Mouse (Mus musculus): ENCODE measurements at regions not wholly inside any gene's neighbourhood (a gene's known extent, or its start where the extent isn't known, plus 50 kb on each side); places are given as distances from the start of the nearest gene placed in this dataset.
A peak's percentile ranks its signal among the peaks of the same experiment; 100 is the strongest.

DNA sequence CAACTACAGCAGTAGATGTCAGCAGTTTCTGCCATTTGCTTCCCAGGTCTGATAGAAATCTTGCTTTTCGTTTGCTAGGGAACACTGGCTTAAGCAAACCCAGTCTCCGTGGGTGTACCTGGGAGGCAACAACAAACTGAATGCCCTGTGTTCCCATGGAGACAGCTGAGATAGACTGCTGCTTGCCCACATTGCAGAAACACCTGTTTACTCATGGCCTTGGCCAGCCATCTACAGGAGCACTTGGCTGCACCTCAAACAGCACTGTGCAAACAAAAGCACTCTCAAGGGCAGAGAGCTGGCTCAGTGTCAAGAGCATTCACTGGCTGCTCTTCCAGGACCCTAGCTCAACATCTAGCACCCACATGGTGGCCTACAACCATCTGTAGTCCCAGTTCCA is 135.5 kb downstream of the Psmg1 start:
- no peak overlapping the region for H3K4me2 ChIP-seq
- no peaks in the 10 kb centered on the region for H3K36me3 ChIP-seq
- ATAC-seq (ENCODE audit: low FRiP score), result no peak
- H3K27ac ChIP-seq, result no peak overlapping the region
- H3K4me3 ChIP-seq, result no peak overlapping the region
- no peak overlapping the region for H3K9ac ChIP-seq
- no peaks in the 10 kb centered on the region for H3K27me3 ChIP-seq
- no peaks in the 10 kb centered on the region for H3K9me3 ChIP-seq
- no peaks in the 10 kb centered on the region for H3K4me1 ChIP-seq (replicated peaks)
- WGBS, result 81% methylated on average over 2 of the region's 2 CpGs

DNA sequence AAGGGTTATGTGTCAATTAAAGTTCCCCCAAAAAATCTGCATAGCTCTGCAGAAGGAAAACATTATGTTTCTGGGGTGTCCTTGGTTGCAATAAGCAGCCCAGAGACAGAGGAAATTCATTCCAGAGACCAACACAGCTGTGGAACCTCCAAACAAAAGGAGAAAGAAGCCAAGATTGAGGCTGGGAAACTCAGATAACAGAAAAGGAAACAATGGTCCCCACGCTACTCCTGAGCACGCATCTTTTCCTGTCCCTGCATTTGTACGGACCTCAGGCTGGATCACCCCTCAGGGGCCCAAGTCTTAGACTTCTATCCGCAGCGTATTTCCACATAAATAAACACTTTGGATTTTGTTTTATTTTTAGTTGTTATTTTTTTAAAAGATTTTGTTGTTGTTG is 138.9 kb downstream of the Psmg1 start:
- H3K9ac ChIP-seq, result no peak overlapping the region
- no peak for ATAC-seq (ENCODE audit: low FRiP score)
- no peaks in the 10 kb centered on the region for H3K36me3 ChIP-seq
- H3K4me2 ChIP-seq, result no peak overlapping the region
- H3K4me1 ChIP-seq (replicated peaks), result 0 out of 2 replicates have a peak, but pooled peaks cover 9% of the 10 kb centered on the region
- H3K9me3 ChIP-seq, result no peaks in the 10 kb centered on the region
- no peaks in the 10 kb centered on the region for H3K27me3 ChIP-seq
- no peak overlapping the region for H3K27ac ChIP-seq
- H3K4me3 ChIP-seq, result no peak overlapping the region
- 78% methylated on average over 5 of the region's 5 CpGs for WGBS

DNA sequence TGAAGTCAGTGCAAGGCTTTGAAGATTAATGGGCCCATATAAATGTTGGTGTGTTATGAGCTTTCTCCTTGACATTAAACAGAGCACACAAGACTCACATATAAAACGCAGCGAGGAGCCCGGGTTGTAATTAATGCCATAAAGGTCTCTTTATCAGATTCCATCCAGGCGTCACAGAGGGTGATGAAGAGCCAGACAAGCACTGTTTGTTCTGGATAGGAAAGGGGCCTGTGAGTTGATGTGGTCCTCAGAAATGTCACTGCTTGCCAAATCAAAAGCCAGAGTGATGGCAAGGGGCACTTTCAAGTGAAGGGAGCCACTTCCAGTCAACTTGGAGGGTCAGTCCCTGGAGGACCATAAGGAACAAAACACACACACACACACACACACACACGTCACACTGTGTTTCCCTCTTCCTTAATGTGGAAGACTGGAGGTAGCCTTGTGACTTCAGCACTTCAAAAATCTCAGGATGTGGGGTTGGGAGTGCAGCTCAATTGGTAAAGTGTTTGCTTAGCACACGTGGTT is 142.1 kb downstream of the Psmg1 start:
- Histone ChIP-seq H3K4me1 (replicated peaks) (peaks cover 25% of the 10 kb centered on the region), H3K9me3 (no peaks in the 10 kb centered on the region), H3K27ac (no peak overlapping the region), H3K4me3 (no peak overlapping the region), H3K27me3 (no peaks in the 10 kb centered on the region), H3K4me2 (no peak overlapping the region), H3K9ac (no peak overlapping the region), H3K36me3 (no peaks in the 10 kb centered on the region)
- no peak for ATAC-seq (ENCODE audit: low FRiP score)
- whole genome bisulfite sequencing, result 53% methylated on average over 6 of the region's 6 CpGs

DNA sequence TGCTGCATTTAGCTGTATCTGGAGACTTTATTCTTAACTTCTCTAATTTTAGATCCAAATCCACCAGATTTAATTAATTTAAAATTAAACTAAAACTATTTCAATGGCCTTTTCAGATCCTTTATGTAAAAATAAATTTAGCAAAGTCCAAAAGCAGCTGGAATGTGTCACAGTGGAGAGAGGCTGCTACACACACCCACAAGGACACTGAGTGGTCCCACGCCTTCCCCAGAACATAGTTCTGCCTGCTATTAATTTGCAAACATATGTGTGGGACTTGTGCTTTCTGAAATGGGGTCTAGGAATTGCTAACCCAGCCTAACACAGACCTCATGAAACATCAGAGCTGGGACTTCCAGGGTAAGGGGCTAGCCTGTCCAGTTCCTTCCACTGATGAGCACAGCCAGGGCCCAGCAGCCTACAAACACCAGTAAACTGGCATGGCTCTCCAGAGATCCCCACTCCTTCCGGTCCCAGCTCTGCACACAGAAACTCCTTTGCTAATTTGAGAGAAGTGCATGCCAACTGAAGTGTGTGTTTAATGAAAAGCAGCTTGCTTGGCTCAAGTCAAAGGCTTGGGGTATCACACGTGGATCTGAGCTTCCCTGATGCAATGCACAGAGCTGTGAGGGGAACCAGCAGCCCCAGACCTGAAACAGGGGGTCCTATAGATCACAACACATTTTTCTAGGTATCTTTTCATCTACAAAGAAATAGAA is 142.8 kb downstream of the Psmg1 start:
- no peak overlapping the region for H3K9ac ChIP-seq
- no peak overlapping the region for H3K4me3 ChIP-seq
- no peaks in the 10 kb centered on the region for H3K27me3 ChIP-seq
- peaks cover 25% of the 10 kb centered on the region for H3K4me1 ChIP-seq (replicated peaks)
- no peak for ATAC-seq (ENCODE audit: low FRiP score)
- H3K4me2 ChIP-seq, result no peak overlapping the region
- H3K36me3 ChIP-seq, result no peaks in the 10 kb centered on the region
- WGBS, result 76% methylated on average over 3 of the region's 3 CpGs
- H3K9me3 ChIP-seq, result no peaks in the 10 kb centered on the region
- no peak overlapping the region for H3K27ac ChIP-seq

DNA sequence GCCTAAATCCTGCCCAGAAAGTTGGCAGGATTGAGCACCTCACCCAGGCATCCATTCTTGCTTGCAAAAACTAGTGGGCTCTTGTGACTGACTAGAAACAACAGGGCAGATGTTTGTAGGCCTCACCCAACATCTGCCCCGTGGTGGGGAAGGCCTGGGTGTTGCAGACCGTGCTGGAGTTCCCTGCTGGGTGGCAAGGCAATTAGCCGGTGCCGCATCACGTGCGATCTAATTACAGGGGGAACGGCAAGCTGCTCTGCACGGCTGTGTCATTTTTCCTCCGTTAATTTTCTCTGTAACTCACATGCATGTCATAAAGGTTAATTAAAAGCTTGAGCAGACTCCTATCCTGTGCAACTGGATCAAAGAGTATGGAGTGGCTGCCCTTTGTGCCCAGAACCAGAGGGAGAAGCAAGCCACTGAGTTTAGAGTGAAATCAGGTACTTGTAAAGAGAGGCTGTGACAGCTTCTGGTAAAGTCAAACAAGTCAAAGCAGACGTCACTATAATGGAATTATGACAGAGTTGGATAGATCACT is 143.5 kb downstream of the Ets2 start:
- H3K4me1 ChIP-seq (replicated peaks), result peaks cover 25% of the 10 kb centered on the region
- H3K4me2 ChIP-seq, result no peak overlapping the region
- H3K9me3 ChIP-seq, result no peaks in the 10 kb centered on the region
- 41% methylated on average over 10 of the region's 10 CpGs for WGBS
- no peak overlapping the region for H3K4me3 ChIP-seq
- ATAC-seq (ENCODE audit: low FRiP score), result no peak
- no peaks in the 10 kb centered on the region for H3K27me3 ChIP-seq
- H3K27ac ChIP-seq, result peak overlapping the region; percentile 49; the same call in 1 of the 2 replicates
- no peaks in the 10 kb centered on the region for H3K36me3 ChIP-seq
- H3K9ac ChIP-seq, result no peak overlapping the region

DNA sequence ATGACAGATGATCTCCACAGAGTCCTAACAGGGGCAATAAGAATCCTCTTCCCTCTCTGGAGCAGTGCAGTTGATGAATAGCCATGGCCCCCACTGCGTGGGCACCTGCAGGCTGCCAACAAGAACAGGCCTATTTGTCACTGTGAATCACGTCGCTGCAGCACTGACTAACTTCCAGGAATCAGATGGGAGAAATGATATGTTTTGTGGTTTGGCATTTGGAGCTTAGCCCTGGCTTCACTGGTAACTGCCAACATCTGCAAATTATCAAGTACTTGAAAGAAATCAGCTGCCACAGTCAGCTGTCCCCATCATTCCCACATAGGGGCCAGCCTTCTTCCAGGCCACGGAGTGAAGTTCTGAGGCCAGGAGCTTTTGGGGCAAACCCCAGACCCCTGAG is 142.8 kb downstream of the Ets2 start:
- ATAC-seq (ENCODE audit: low FRiP score), result no peak
- WGBS, result 61% methylated on average over 4 of the region's 4 CpGs
- H3K4me3 ChIP-seq, result no peak overlapping the region
- no peaks in the 10 kb centered on the region for H3K9me3 ChIP-seq
- H3K4me1 ChIP-seq (replicated peaks), result peaks cover 25% of the 10 kb centered on the region
- no peaks in the 10 kb centered on the region for H3K36me3 ChIP-seq
- H3K27me3 ChIP-seq, result no peaks in the 10 kb centered on the region
- H3K4me2 ChIP-seq, result no peak overlapping the region
- peak overlapping the region; percentile 49; the same call in 1 of the 2 replicates for H3K27ac ChIP-seq
- H3K9ac ChIP-seq, result no peak overlapping the region

DNA sequence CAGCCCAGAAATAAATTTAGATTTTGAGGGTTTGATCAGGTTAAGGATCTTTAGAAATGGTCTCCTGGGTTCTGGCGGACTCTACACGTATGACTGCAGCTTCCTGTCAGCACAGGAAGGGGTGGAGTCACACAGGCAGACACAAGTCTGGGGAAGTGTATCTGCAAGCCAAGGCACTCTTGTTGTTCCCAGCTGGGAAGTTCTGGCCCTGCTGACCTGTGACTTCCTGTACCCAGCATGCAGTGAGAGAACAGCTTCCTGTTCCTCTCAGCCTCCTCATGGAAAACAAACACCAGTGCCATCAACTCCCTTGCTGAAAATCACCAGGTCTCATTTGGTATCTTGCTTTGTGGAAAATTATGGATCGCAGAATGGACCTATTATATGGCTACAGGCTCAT is 140.9 kb downstream of the Ets2 start:
- 91% methylated on average over 3 of the region's 3 CpGs for WGBS
- Histone ChIP-seq H3K4me3 (no peak overlapping the region), H3K9me3 (no peaks in the 10 kb centered on the region), H3K4me2 (no peak overlapping the region), H3K27me3 (no peaks in the 10 kb centered on the region), H3K9ac (no peak overlapping the region), H3K27ac (no peak overlapping the region), H3K36me3 (no peaks in the 10 kb centered on the region), H3K4me1 (replicated peaks) (peaks cover 16% of the 10 kb centered on the region)
- ATAC-seq (ENCODE audit: low FRiP score), result no peak

DNA sequence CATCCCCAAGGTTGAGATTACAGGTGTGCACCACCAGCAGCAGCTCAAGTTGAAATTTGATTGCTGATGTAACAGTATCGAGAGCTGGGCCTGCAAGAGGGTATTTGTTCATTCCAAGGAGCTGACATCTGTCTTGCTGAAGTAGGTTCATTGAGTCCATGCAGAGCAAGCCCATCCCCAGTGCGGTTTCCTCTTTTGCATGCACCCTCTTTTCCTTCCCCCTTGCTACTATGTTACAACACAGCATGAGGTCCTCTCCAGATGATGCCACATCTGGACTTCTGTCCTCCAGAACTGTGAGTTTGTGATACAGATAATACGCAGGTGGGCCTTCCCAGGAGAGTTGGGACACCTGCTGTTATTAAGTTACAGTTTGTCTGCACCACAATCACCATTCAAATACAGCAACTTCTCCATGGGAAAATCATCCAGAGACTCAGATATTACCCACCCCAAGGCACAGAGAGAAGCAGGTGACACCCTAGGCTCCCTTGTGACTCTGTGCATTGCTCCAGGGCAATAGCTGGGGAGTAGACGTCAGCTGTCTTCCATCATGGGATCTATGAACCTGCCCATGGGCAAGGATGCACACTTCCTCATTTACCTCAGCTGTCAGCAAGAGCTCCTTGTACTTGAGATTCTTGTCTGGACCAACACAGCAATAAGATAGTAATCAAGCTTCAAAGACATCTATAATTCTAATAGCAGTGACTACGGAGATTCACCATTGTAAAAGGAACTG is 137.8 kb downstream of the Ets2 start:
- WGBS, result 81% methylated on average over 5 of the region's 5 CpGs
- Histone ChIP-seq H3K9ac (no peak overlapping the region), H3K27me3 (no peaks in the 10 kb centered on the region), H3K4me3 (no peak overlapping the region), H3K4me2 (no peak overlapping the region), H3K27ac (no peak overlapping the region), H3K4me1 (replicated peaks) (peaks cover 7% of the 10 kb centered on the region; the same call in 1 of the 2 replicates), H3K9me3 (no peaks in the 10 kb centered on the region), H3K36me3 (no peaks in the 10 kb centered on the region)
- ATAC-seq (ENCODE audit: low FRiP score), result no peak

DNA sequence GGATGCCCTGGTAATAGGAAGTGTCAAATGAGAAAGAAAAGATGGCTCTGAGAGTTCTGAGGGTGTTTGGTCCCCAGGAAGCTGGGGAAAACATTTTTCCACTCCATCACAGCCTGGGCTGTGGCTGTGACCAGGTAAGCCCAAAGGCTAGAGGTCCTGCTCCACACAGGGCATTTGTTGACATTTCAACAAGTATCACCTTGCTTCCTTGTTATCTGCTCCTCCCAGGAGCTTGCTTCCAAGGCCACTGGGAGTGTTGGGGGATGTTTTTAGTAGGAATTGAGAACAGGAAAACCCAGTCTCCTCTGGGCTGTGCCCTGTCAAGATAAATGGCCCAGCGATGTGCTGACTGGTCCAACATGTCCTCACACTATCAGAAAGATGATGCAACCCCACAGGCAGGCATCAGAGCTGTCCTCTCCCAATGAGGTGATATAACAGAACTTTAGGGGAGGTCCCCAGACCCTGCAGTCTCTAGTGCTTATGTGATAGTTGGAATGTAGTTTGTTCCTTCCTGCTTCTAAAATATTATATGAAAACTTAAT is 137.1 kb downstream of the Ets2 start:
- no peak for ATAC-seq (ENCODE audit: low FRiP score)
- no peak overlapping the region for H3K4me2 ChIP-seq
- no peaks in the 10 kb centered on the region for H3K36me3 ChIP-seq
- H3K4me1 ChIP-seq (replicated peaks), result peaks cover 11% of the 10 kb centered on the region
- H3K9me3 ChIP-seq, result no peaks in the 10 kb centered on the region
- no peak overlapping the region for H3K27ac ChIP-seq
- no peak overlapping the region for H3K4me3 ChIP-seq
- no peaks in the 10 kb centered on the region for H3K27me3 ChIP-seq
- WGBS, result 83% methylated on average over 1 of the region's 1 CpGs
- H3K9ac ChIP-seq, result no peak overlapping the region

DNA sequence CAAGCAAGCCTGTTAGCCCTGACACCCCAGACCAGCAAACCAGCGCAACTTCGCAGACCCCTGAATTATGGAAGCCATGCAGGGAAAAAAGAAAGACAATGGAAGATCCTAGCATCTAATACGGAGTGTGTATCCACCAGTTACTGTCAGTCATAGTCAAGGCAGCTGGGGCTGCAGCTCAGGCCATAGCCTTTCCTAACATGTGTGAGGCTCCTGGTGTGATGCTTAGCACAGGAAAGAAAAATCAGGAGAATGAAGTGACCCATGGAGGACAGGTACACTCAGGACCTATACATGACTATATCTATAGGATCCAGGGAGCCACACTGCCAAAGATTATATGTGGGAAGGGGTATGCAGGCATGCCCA is 136.6 kb downstream of the Ets2 start:
- no peak overlapping the region for H3K4me3 ChIP-seq
- H3K27me3 ChIP-seq, result no peaks in the 10 kb centered on the region
- peaks cover 16% of the 10 kb centered on the region for H3K4me1 ChIP-seq (replicated peaks)
- H3K36me3 ChIP-seq, result no peaks in the 10 kb centered on the region
- H3K9ac ChIP-seq, result no peak overlapping the region
- no peak overlapping the region for H3K4me2 ChIP-seq
- WGBS, result 91% methylated on average over 3 of the region's 3 CpGs
- ATAC-seq (ENCODE audit: low FRiP score), result no peak
- H3K27ac ChIP-seq, result no peak overlapping the region
- no peaks in the 10 kb centered on the region for H3K9me3 ChIP-seq

DNA sequence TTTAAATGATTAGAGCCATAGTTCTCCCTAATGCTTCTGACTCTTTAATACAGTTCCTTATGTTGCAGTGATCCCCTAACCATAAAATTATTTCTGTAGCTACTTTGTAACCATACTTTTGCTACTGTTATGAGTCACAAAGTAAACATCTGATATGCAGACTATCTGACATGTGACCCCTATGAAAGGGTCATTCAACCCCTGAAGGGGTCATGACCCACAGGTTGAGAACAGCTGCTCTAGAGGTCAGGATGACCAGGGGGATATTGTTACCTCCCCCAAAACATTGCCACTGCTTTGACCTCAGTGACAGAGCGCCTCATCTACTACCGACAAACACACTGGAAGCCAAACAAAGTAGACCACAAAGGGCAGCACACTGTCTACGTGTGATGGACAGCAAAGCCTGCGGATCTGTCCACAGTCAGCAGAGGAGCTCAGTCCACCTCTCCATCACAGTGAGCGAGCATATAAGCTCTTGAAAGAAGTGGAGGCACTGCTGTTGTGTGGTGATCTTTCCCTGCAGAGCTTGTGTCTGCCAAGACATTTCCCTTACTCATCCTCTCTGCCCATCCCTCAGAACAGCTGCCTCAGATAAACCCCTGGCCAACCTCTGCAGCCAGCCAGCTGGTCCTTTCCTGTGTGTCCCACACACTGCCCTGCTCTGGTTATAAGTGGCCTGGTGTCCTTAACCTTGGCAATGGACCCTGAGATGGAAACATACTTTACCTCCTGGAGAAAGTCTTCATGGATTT is 136.0 kb downstream of the Ets2 start:
- Histone ChIP-seq H3K4me1 (replicated peaks) (peaks cover 21% of the 10 kb centered on the region), H3K9ac (no peak overlapping the region), H3K36me3 (no peaks in the 10 kb centered on the region), H3K4me3 (no peak overlapping the region), H3K27me3 (no peaks in the 10 kb centered on the region), H3K4me2 (no peak overlapping the region), H3K27ac (no peak overlapping the region), H3K9me3 (no peaks in the 10 kb centered on the region)
- ATAC-seq (ENCODE audit: low FRiP score), result no peak
- 68% methylated on average over 5 of the region's 5 CpGs for WGBS

DNA sequence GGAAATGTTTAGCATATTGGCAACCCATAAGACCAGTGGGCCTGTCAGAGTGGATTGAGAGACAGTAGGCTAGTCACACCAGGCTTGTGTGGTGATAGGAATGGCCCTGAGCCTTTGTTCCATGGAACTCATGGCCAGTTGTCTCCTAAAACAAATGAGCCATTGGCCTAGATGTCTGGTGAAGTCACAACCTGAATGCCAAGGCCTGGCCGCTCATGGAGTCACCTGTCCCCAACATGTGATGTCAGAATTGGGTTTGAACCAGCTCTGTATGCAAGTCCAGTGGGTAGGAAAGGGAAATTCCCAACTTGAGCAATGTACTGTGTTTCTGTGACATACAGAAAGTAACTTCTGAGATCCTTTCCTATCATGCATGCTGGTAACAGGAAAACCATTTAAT is 134.1 kb downstream of the Ets2 start:
- Histone ChIP-seq H3K9me3 (no peaks in the 10 kb centered on the region), H3K4me2 (no peak overlapping the region), H3K9ac (no peak overlapping the region), H3K4me3 (no peak overlapping the region), H3K27me3 (no peaks in the 10 kb centered on the region), H3K36me3 (no peaks in the 10 kb centered on the region), H3K27ac (no peak overlapping the region), H3K4me1 (replicated peaks) (peaks cover 37% of the 10 kb centered on the region)
- WGBS, result 94% methylated on average over 1 of the region's 1 CpGs
- no peak for ATAC-seq (ENCODE audit: low FRiP score)
